Mouse (Mus musculus) liver, adult 2 months (tissue): ENCODE results near the gene Doc2g.

Source experiments
- CTCF ChIP-seq: fragments of 200-500 bp; IDR thresholded peaks from 2 replicates; pipeline ENCODE4 v1.5.1; 2011; ENCODE audit warnings: low read depth, low read length, control low read depth
- POLR2A ChIP-seq: fragments of 200-500 bp; IDR thresholded peaks from 2 replicates; pipeline ENCODE4 v1.6.1; 2011; ENCODE audit warnings: low read length, control low read depth; ENCODE audit not compliant: insufficient read depth; ENCODE audit errors: extremely low read depth

DNA sequence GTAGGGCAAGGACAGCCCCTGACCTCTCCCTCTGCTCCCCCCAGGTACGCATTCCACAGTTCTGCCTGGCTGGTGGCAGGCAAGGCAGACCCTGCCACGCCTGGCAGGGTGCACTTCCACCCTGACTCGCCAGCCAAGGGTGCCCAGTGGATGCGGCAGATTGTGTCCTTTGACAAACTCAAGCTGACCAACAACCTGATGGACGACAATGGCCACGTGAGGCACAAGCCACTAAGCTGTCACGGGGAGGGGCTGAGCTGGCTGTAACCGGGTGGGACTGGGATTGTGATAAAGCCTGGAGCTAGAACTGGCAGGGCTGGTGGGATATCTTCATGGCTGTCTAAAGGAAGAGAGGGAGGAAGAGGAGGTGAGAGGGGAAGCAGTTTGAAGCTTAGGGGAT lies 5.9 kb upstream of the Doc2g start:
- TF ChIP-seq CTCF (no peak), POLR2A (no peak)
